Comparison of ENCODE assay signal across 14 mouse cellular contexts in genomic region chr9:44802808-44803450, GRCm38 (mm10). TPM values are rescaled to one million over a fixed set of nuclear protein-coding genes. Genes with fewer than 3 reads are reported as not detected.
DNase-seq lines count a peak whose midpoint lies in the region; ATAC-seq lines count a peak whose summit lies in the region.
"Had no signal": no experiment of that assay in that cellular context is flagged by ENCODE, and none has a peak within 500 bp of the region (broad histone marks: within the 10 kb centered on the region; RNA-seq: fewer than 3 reads in every experiment).

Gene Ttc36, minus strand, starts transcription at chr9:44803072.

- peaks cover 6% of the 10 kb centered on the region for H3K27me3 ChIP-seq in kidney, embryonic 15.5 days
- peaks cover 44% of the 10 kb centered on the region for H3K27me3 ChIP-seq in liver, embryonic 12.5 days (replicated peaks)
- H3K27me3 ChIP-seq in heart, embryonic 12.5 days (replicated peaks), result peaks cover 17% of the 10 kb centered on the region
- H3K27me3 ChIP-seq: forebrain, embryonic 15.5 days; neural tube, embryonic 15.5 days had no signal

- peak; percentile 81 for ATAC-seq in kidney, embryonic 15.5 days (replicated peaks; ENCODE audit: low FRiP score)
- ATAC-seq in liver, embryonic 12.5 days, result no peak
- no peak for ATAC-seq in heart, embryonic 12.5 days (ENCODE audit: insufficient number of reproducible peaks, low FRiP score)
- ATAC-seq: forebrain, embryonic 15.5 days had no signal

- peak within 1 kb of the TSS; percentile 88 for H3K27ac ChIP-seq in kidney, embryonic 15.5 days
- H3K27ac ChIP-seq in liver, embryonic 12.5 days, result no peak within 1 kb of the TSS
- H3K27ac ChIP-seq in heart, embryonic 12.5 days (ENCODE audit: poor library complexity, severe bottlenecking), result no peak within 1 kb of the TSS
- H3K27ac ChIP-seq: embryonic facial prominence, embryonic 12.5 days; forebrain, embryonic 15.5 days; neural tube, embryonic 15.5 days had no signal

- H3K4me3 ChIP-seq in kidney, embryonic 15.5 days (replicated peaks), result 0 out of 2 replicates have a peak within 1 kb of the TSS, but pooled peaks have one; percentile 6
- no peak within 1 kb of the TSS for H3K4me3 ChIP-seq in liver, embryonic 12.5 days
- no peak within 1 kb of the TSS for H3K4me3 ChIP-seq in heart, embryonic 12.5 days
- H3K4me3 ChIP-seq: embryonic facial prominence, embryonic 12.5 days; forebrain, embryonic 15.5 days; neural tube, embryonic 15.5 days had no signal

- peaks cover 33% of the 10 kb centered on the region for H3K36me3 ChIP-seq in kidney, embryonic 15.5 days
- peaks cover 32% of the 10 kb centered on the region for H3K36me3 ChIP-seq in liver, embryonic 12.5 days
- peaks cover 32% of the 10 kb centered on the region for H3K36me3 ChIP-seq in heart, embryonic 12.5 days

- peak; percentile 63 for DNase-seq in adrenal gland, postnatal 14 days
- peak; percentile 75 for DNase-seq in lung, postnatal 25 days (ENCODE audit: low spot score)
- DNase-seq in spleen, postnatal 4 days (ENCODE audit: low spot score in 2 of 2), result no peak
- DNase-seq in layer of hippocampus, adult 11-12 months (ENCODE audit: low spot score), result no peak
- DNase-seq: cerebellum, postnatal 10 days; gastrocnemius, postnatal 36 days; midbrain, embryonic 14.5 days; right cerebral cortex, postnatal 14 days had no signal

- WGBS in kidney, embryonic 15.5 days, result 45% methylated on average over 4 of the region's 4 CpGs
- WGBS in liver, embryonic 12.5 days (ENCODE audit: insufficient replicate concordance), result 65% methylated on average over 4 of the region's 4 CpGs
- 77% methylated on average over 4 of the region's 4 CpGs for WGBS in heart, embryonic 12.5 days

- peaks cover 41% of the 10 kb centered on the region for H3K4me1 ChIP-seq in kidney, embryonic 15.5 days
- peaks cover 22% of the 10 kb centered on the region for H3K4me1 ChIP-seq in liver, embryonic 12.5 days
- peaks cover 13% of the 10 kb centered on the region for H3K4me1 ChIP-seq in heart, embryonic 12.5 days (replicated peaks)

- peak within 1 kb of the TSS; percentile 14 for H3K4me2 ChIP-seq in kidney, embryonic 15.5 days
- peak within 1 kb of the TSS; percentile 16; the same call in 1 of the 2 replicates for H3K4me2 ChIP-seq in liver, embryonic 12.5 days
- H3K4me2 ChIP-seq in heart, embryonic 12.5 days, result no peak within 1 kb of the TSS
- H3K4me2 ChIP-seq: embryonic facial prominence, embryonic 12.5 days; forebrain, embryonic 15.5 days; neural tube, embryonic 15.5 days had no signal

- no peaks in the 10 kb centered on the region for H3K9me3 ChIP-seq in kidney, embryonic 15.5 days (replicated peaks)
- H3K9me3 ChIP-seq in liver, embryonic 12.5 days (replicated peaks), result no peaks in the 10 kb centered on the region
- no peaks in the 10 kb centered on the region for H3K9me3 ChIP-seq in heart, embryonic 12.5 days (replicated peaks)
- H3K9me3 ChIP-seq: embryonic facial prominence, embryonic 12.5 days; forebrain, embryonic 15.5 days; neural tube, embryonic 15.5 days had no signal

- H3K9ac ChIP-seq in kidney, embryonic 15.5 days, result 0 out of 2 replicates have a peak within 1 kb of the TSS, but pooled peaks have one; percentile 12
- H3K9ac ChIP-seq in liver, embryonic 12.5 days, result no peak within 1 kb of the TSS
- H3K9ac ChIP-seq in heart, embryonic 12.5 days, result no peak within 1 kb of the TSS
- H3K9ac ChIP-seq: embryonic facial prominence, embryonic 12.5 days; forebrain, embryonic 15.5 days; neural tube, embryonic 15.5 days had no signal

RNA-seq across cellular contexts. Expression of gene Ttc36, which starts in this region (rescaled TPM):
- 5.6 and 64.1 TPM in 2 replicates for total RNA-seq in adrenal gland, postnatal 14 days (2021)
- 87.3 and 99.8 TPM in 2 replicates for polyA plus RNA-seq in kidney, embryonic 15.5 days (2015; fragmentation: Nextera tagmentation; extraction: Ambion mirVana)
- polyA plus RNA-seq in liver, embryonic 12.5 days (2016; fragmentation: Nextera tagmentation; extraction: Ambion mirVana), result 11.6 and 12.3 TPM in 2 replicates
- not detected in 2 replicates for polyA plus RNA-seq in heart, embryonic 12.5 days (2016; fragmentation: Nextera tagmentation; extraction: Ambion mirVana)
- total RNA-seq: gastrocnemius, postnatal 36 days had no signal
- polyA plus RNA-seq: forebrain, embryonic 15.5 days had no signal

Comparison
In these comparisons a context has a peak if more than half of its experiments do, and no peak if none do; other contexts are left out.
1. RNA of gene Ttc36 (polyA plus RNA-seq): 87.3 to 99.8 TPM in kidney, embryonic 15.5 days and 11.6 to 12.3 TPM in liver, embryonic 12.5 days; not detected in heart, embryonic 12.5 days; every median in the first group is over 10 times any median in the second.
2. DNase-seq: peak in adrenal gland, postnatal 14 days (single experiment) and lung, postnatal 25 days (single experiment); none in spleen, postnatal 4 days (0 of 2) and layer of hippocampus, adult 11-12 months (single experiment).